Mouse (Mus musculus): ENCODE measurements around the gene Car9.

DNA sequence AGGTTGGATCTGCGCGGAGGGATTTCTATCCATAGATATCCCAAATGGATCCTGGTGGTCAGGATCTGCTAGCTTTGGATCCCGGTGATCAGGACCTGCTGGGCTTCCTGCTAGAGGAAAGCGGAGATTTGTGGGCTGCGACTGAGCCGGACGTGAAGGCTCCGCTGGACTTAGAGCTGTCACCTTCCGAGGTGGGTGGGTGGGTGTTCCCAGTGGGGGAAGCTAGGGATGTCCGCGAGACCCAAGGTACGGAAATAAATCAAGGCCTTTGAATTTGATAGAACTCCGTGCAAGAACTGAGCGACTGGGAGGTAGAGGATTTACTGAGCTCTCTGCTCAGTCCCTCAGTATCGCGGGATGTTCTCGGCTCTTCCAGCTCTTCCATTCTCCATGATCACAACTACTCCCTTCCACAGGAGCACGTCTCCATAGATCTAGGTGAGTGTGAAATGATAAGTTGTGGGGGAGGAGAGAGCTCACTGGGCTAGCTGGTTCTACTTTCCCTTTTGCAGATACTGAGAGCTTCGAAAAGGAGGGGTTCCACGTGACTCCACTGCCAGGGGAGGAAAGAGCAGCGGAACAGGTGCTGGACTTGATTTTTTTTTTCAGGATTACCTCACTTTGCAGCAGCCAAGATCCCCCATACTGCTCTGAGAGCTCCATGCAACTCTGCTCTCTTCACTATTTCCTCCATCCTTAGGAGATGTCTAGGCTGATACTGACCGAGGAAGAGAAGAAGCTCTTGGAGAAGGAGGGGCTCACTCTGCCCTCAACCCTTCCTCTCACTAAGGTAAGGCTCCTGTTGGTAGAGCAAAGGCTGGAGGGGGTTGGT is 56.2 kb downstream of the Car9 start:
- TF ChIP-seq POLR2A (IDR thresholded peaks at IDR 0.05; ENCODE audit: insufficient read length, low read depth): no peak
- no peak for TF ChIP-seq MYOD1 (IDR thresholded peaks at IDR 0.05; ENCODE audit: control insufficient read depth in 1 of 3, insufficient read length in 2 of 3, low read depth in 2 of 3)
- no peak for TF ChIP-seq MAX (IDR thresholded peaks at IDR 0.05; ENCODE audit: low read depth)
- no peak for TF ChIP-seq MYOG (IDR thresholded peaks at IDR 0.05; ENCODE audit: control insufficient read depth in 1 of 3, insufficient read depth in 1 of 3, insufficient read length in 2 of 3, low read depth in 2 of 3)
- TF ChIP-seq REST (IDR thresholded peaks at IDR 0.05; ENCODE audit: insufficient read depth, insufficient read length): no peak
- TF ChIP-seq TCF12 (IDR thresholded peaks at IDR 0.05; ENCODE audit: insufficient read depth, poor library complexity, severe bottlenecking): no peak
- no peak for TF ChIP-seq TCF3 (IDR thresholded peaks at IDR 0.05; ENCODE audit: insufficient read length, low read depth)
- peak; percentile 30 for TF ChIP-seq USF1 (IDR thresholded peaks at IDR 0.05; ENCODE audit: low read depth)
- TF ChIP-seq E2F4 (IDR thresholded peaks at IDR 0.05; ENCODE audit: insufficient read depth): no peak
- TF ChIP-seq SRF (IDR thresholded peaks at IDR 0.05; ENCODE audit: control insufficient read depth, insufficient read length, low read depth): no peak
- TF ChIP-seq CEBPB (IDR thresholded peaks at IDR 0.05; ENCODE audit: insufficient read depth, poor library complexity, severe bottlenecking): no peak
- TF ChIP-seq POLR2AphosphoS2 (IDR thresholded peaks at IDR 0.05; ENCODE audit: insufficient read length, low read depth): no peak

Measured in myocyte (in vitro differentiated cells).